Mouse (Mus musculus) brain, embryonic 14.5 days (tissue): ENCODE measurements around the gene Lmx1a.

Experiments
- CTCF ChIP-seq: fragments of 200-500 bp; IDR thresholded peaks from 2 replicates; pipeline ENCODE4 v1.5.1; 2012; ENCODE audit warnings: inconsistent platforms, mild to moderate bottlenecking, moderate library complexity, borderline replicate concordance; ENCODE audit not compliant: insufficient read depth, insufficient read length; ENCODE audit errors: extremely low read depth
- POLR2A ChIP-seq: fragments of 200-500 bp; IDR thresholded peaks from 2 replicates; pipeline ENCODE4 v1.6.1; 2012; ENCODE audit warnings: mild to moderate bottlenecking, inconsistent platforms, borderline replicate concordance; ENCODE audit not compliant: poor library complexity, insufficient read depth, insufficient read length, severe bottlenecking; ENCODE audit errors: extremely low read depth

GRCm38 (mm10) chr1:167790688-167791087, 101.7 kb downstream of the Lmx1a start:
- TF ChIP-seq POLR2A (no peak), CTCF (no peak)
